Mouse (Mus musculus) left cerebral cortex, adult 9 months (tissue): ENCODE results near the gene Pikfyve.

Experiments used
- DNase-seq, 2 experiments: peaks; one replicate each; pipeline ENCODE4 v3.0.0; 2022; ENCODE audit warnings: low spot score in 2 of 2

The Pikfyve gene

DNA sequence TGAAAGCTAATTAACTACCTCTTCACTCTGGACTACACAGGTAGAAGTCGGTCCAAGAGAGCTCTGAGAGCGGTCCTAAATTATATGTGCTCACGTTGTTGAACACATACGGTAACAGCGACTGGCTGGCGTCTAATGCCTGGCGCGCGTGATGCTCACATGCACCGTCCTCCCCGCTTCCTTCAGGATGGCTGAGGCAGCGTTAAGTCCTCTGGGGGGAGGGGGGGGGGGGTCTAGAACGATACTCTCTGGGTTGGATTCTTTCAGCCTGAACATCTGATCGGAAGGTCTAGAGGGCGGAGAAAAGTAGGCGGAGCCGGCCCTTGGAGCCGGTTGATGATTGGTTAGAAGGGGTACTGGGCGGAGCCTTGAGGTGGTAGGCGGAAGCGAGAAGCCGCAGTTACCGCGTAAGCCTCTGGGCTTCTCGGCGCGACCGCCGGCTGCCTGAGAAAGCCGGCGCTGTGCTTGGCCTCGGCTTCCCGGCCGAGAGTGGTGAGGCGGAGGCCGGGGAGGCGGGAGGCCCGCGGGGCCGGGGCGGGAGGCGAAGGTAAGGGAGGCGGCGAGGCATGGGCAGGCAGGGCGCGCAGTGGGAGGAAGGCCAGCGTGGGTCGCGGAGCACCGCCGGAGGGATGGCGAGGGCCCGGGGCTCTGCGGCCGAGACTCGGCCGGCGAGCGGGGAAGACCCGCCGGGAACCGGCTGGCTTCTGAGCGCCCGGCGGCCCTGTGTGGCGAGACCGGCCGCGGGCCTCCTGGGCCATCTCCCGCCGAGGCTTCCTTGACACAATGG, at the start of gene Pikfyve, which contains the start of gene Idh1:
Pikfyve (plus strand) TSS at position 397 of the 787 bp plus-strand sequence.
Idh1 (minus strand) TSS at position 214 of the 787 bp plus-strand sequence.
- peak; percentile 95 to 99 for DNase-seq

DNA sequence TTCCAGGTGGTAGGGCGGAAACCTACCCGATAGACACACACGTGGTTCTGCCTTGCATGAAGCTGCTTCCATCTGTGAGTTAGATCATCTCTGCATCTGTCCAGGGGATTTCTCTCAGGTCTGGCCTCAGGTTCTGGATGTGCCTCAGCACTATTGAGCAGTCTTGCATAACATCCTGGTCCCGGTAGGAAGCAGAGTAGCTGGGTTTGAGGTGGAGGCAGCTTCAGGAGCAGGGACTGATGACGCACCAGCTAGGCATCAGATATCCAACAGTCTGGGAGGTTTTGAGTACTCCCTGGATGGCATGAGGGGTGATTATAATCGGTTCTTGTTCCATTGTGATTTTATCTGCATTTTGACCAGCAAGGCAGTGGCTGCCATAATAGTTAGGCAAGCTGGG, 48.9 kb upstream of the Pikfyve start:
- no peak for DNase-seq

DNA sequence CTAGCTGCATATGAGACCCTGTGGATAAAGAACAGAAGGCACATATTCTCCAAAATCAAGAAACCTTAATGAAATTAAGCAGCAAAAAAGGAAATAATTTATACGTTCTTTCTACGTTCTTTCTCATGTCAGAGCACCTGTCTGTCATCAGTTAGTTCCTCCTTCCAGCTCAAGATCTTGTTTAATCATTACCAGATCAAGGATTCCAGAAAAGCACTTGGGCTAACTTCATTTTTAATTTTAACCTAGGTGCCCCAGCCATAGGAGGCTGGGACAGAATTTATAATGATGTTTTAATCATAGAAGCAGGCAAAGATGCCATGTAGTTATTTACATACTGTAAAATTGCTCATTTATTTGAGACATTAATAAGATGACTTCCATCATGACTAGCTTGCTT, 41.7 kb upstream of the Pikfyve start:
- DNase-seq = no peak

DNA sequence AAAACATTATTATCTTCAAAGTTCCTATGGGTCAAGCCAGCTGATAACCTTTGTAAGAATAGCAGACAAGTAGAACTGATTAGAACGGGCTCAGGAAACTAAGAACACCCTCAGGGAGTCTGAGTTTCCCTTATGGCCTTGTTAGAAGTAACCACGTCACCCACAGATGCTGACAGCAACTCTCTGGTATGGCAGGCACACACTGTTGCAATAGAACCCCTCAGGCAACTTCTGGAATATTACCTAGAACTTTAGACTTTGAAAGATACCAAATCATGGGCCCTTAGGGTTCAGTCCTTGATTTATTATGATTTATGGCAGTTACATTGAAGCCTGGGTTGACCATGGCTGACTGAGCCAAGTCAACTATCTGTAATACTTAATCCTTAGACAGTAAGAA, 39.9 kb upstream of the Pikfyve start:
- no peak for DNase-seq

DNA sequence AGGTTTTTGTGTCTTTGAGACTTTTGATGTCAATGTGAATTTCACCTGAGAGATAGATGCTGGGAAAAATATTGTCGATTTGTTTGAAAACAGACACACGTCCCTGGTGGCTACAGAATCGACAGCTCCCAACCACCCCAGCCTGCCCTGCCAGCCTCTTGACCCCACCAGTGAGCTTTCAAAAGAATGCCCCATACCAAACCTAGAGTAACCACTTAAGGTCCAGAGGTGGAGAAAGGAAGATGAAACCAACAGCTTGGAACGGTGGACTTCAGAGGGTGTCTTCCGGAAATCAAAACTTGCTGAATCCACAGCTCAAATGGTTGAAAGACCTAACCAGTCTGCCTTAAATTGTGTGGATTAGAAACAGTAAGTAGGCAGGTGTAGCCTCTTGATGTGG, 39.2 kb upstream of the Pikfyve start:
- no peak for DNase-seq

DNA sequence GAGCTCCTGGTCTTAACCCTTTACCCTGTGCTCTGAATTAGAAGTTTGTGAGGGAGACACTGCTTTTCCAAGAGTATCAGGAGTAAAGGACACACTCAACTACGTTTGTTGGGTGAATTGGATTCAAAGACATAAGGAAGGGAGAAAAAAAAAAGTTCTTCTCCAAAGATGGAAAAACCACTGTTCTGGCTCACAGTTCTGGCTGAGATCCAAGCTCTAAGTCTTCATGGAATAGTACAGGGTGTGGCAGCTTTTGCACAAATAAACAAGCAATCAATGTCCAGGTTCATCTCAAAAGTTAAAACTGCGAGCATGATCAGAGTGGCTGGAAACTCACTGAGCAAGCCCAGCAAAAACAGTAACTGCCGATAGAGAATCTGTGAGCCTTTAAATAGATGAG, 38.5 kb upstream of the Pikfyve start:
- no peak for DNase-seq

DNA sequence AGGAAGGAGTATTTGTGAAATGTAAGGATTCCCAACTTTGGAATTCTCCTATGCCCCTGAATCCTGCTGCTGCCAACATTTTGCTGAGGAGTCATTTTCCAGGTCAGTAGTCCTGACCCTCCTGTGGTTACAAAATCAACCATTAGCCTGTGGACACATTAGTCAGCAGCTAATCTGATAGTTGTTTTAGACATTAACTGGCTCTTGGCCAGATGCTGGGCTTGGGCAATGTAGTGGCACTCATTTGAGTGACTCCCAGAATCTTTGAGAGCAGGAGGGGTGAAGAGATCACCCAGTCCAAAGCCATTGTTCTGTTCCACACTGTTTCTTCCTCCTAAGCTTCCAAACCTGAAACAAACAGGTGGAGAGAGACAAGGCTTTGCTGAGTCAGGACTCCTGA, 31.7 kb upstream of the Pikfyve start:
- no peak for DNase-seq

DNA sequence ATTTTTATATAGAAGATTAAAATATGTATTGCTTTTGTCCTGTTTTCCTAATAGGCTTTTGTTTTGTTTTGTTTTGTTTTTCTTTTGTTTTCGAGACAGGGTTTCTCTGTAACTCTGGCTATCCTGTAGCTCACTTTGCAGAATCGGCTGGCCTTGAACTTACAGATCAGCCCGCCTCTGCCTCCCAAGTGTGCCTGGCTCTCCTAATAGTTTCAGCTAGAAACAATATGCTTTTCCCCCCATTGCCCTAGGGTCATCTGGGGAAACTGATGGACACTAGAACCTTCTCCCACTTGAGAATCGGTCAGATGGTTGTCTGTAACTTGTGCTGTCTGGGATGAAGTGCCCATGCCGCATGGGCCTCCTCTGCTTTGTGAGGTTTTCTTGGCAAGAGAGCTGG, 30.4 kb upstream of the Pikfyve start:
- no peak for DNase-seq

DNA sequence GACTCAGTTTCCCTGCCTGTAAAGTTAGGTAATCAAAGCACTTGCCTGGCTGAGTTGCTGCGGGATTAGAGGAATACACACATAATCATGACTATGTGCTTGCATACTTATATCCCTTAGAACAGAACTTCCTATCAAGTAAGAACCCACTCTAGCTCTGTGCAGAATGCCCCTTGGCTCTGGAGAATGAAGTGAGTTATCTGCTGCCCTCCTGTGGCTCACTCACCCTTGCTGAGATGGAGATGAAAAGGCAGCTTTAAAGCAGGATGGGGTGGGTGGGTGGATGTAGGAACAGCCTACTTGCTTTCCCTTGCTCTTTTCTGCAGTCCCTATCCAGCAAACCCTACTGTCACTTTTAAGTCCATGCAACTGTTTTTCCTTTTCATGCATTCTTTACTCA, 24.3 kb upstream of the Pikfyve start:
- DNase-seq = no peak

DNA sequence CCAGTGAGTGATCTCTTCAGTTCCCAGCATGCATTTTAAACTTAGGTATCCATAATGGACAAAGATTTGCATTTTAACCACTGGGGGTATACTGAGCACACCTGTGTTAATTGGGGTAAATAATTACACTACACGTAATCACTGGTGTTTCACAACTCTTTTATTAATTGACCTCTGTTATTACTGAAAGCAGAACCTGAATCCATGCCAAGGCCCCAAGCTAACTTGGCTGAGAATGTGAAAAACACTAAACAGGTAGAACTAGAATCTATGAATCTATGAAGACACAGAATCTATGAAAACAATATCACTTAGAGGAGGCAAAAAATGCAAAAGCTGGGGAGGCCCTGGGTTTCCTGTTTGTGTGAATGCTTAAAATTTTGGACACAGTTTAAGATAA, 19.0 kb upstream of the Pikfyve start:
- DNase-seq = no peak

DNA sequence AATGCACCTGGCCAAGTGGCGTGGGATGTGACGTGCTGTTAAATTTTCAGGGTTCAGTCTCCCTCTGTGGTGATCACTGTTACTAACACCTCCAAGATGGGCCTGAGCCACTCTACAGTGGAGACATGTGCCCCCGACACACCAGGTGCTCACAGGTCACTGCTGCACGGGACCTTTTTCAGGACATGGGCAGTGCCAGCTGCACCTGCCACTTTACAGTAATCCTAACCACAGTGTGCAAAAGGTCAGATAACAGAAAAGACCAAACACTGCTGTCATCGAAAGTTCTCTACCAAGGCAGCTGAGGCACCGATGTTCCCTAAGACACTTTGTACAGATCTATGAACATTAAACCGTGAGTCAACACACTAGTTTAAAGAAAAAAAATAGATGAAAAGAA, 16.9 kb upstream of the Pikfyve start:
- DNase-seq = no peak

DNA sequence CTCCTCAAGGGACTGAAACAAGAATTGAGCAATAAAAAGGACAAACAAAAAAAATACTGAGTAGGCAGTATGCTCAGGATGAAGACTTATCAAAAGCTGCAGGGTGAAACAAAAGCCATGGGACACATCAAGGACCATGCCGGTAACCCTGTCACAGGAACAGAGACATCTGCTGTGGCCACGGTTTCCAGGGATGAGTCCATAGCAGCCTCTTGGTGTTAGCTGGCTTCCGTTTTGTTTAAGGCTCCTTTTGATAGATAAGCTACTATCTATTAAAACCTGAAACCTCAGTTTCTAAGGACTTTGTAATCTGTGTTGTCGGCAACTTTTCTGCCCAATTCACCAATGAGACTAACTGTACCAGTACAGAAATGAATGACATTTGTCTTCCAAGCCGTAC, 16.5 kb upstream of the Pikfyve start:
- DNase-seq = no peak

DNA sequence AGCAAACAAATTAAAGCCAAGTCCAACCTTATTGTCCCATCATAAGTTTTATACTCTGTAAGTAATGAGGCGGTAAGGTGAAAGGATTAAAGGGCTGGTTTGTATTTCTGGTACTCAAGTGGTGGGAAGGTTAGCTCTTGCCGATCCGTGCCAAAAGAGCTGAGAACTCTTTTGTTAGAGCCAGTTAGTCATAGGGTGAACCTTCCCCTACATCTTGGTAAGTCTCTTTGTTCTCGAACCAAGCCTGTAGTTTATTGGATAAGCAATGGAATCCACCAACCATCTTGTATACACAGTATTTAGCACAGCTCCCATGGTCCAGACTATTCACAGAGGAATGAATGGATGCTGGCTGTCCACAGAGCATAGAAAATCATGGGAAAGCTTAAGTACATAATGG, 14.9 kb upstream of the Pikfyve start:
- no peak for DNase-seq

DNA sequence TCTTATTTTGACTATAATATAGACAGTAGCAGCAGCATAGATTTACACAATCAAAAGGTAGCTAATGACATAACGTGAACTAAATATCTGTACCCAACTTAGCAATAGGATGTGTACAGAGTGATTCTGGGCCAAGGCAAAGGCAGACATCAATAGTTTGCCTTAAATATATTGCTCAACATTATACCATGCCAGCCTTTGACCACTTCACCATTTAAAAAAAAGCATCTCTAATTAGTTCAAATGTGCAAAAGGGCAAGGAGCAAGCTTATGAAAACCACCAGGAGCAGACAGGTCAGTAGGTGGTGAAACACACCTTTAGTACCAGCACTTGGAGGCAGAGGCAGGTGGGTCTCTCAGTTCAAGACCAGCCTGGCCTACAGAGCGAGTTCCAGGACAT, 12.8 kb upstream of the Pikfyve start:
- no peak for DNase-seq

DNA sequence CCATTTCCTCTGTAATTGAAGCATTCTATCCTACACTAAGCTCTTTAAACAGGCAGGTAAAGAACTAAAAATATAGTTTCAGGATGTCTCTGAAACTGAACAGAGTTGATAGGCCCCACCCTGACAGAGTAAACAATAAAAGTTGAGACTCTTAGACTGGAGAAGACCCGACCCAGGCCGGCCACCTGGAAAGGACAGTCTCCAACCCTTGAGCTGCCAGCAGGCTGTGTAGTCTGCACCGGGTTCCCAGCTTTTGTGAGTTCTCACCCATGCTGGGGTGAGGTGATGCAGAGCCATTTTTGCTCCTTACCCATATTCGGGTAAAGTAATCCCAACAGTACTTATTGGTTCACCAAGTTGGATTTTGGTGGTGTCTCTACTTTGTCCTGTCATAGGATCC, 10.3 kb upstream of the Pikfyve start:
- no peak for DNase-seq

DNA sequence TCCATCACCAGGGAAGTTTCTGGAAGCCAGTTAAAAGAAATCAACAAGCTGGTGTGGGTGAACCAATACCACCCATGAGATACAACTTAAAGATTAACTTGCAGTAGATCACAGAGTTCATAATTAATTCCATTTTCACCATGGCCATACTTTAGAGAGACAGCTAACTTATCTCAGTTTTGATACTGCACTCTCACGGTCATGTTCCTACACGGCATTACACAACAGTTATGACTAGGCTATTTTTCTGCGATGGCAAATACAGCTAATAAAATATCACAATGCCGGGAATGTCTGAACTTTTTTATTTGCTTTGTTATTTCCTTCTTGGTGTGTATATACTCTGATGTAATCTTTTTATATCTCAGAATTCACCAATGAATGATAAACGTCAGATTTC, 9.6 kb upstream of the Pikfyve start:
- no peak for DNase-seq

DNA sequence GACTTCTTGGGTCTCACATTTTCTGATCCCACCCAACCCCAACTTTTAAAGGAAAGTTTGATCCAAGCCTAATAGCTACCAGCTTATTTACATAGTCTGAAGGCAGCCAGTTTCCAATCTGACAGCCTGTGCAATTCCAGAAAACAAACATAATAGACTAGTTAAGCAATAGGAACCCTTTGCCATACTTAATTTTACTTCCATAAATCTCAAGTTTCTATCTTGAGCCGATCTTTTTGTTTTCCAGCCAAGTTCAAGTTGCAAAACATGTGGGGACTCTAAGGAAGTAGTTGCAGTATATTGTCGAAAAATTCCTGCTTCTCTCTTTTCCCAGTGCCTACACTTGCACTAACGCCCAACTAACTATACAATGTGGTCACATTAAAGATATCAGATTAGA, 9.0 kb upstream of the Pikfyve start:
- no peak for DNase-seq

DNA sequence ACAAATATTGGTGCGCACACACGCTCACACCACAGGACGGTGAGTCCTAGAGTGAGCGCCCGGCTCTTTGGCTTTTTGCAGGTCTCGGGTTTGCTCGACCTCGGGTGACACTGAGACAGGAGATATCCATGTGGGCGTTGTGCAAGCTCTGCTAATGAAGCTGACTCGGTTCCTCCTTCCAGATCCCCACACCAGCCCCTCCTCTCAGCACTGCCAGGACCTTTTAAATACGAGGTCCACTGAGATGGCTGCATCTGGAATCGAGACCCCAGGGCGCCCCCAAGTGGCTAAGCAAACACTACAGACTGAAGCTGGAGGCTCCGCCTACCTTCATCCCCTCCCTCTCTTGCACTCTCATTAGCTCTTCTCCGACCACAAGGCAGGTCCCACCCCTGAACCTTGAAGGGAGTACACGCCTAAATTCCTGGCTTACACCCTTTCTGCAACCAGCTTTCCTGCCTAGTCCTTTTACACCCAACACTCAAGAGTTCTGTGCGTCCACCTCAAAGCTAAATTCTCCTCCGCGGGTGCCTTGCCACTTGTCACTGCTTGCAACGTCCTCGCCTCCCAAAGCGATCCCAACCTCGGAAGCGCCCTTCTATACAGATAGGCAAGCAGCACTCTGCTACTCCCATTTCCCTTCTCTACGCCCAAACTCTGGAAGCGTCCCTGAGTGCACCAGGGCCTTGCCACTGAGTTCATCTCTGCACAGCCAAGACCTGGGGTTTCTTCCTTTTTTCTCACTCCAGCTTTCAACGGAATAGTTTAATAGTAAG, 8.2 kb upstream of the Pikfyve start:
- DNase-seq = peak; percentile 85 to 94

DNA sequence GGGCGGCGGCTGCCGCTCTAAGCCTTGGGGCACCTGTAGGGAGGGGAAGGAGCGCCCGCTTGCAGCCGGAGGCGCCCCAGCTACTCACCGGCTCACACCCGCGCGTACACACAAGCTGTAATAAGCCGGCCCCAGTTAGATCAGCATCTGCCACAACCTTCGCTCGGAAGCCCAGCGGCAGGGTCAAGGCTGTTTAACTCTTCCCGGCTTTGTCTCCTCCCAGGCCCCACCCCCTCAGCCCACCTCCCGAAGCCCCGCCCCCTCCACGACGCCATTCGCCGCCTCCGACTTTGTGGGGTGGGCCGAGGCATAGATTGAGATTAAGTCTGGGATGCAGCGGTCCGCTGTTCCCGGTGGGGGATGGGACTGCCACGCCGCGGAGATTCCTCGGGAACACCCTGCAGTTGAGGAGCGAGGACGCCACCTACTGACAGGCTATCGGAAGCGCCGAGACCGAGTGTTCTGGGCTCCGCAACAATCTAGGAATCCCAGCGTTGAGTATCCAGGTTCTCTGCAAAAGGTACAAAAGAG, 7.5 kb upstream of the Pikfyve start:
- peak; percentile 90 to 97 for DNase-seq

DNA sequence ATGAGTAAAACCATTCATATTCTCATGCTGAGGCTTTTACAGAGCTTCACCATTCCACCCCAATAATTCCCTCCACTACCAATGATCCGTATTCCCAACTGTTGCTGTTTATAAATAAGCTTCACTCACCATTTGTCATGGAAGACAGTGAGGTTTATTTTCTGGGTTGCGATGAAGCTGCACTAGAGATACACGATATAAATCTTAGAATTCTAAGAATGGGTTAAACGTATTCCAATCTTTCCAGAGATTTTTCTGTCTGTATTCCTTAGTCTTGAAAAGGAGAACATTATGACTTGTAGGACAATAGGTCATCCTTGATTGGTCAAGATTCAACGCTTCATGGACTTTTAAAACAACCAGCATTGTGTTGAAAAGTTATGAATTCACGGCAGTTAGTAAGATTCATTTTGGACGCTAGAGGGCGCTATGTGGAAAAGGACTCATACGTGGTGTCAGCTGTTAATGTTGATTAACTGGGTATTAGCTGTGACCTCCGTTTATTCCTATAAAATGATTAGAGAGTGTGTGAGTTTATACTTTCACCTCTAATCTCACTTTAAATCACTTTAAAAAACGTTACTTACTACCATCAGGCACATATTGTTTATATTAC, 6.7 kb upstream of the Pikfyve start:
- peak in 1 of 2 experiments; percentile 77 for DNase-seq

DNA sequence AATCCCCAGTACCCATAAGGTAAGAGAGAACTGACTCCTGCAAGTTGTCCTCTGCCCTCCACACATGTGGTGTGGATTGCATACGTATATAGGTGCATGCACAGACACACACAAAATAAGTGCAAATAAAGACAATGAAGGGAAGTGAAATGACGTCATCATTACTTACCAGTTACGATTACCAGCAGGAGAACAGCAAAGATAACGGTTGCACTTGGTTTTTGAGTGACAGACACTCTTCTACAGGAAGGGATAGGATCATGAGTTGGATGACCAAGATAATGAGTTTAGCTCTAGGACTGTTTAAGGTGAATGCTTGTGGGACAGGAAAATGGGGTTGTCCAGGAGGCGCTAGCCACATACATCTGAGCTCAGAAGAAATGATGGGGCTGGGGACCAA, 5.0 kb upstream of the Pikfyve start:
- DNase-seq = no peak

DNA sequence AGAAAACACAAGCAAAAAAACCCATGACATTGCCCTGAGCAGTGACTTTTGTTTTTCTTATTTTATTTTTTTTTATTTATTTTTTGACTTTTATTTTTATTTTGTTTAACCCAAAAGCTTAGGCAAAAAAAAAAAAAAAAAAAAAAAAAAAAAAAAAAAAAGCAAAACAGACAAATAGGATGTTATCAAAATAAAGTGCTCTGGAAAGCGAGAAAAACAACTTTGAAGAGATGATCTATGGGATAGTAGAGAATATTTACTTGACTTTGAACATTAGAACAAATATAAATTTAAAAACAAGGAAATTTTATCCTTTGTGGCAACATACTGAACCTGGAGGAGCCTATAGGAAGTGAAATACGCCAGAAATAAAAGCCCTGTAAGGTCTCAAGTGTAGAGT, 2.5 kb upstream of the Pikfyve start:
- no peak for DNase-seq

DNA sequence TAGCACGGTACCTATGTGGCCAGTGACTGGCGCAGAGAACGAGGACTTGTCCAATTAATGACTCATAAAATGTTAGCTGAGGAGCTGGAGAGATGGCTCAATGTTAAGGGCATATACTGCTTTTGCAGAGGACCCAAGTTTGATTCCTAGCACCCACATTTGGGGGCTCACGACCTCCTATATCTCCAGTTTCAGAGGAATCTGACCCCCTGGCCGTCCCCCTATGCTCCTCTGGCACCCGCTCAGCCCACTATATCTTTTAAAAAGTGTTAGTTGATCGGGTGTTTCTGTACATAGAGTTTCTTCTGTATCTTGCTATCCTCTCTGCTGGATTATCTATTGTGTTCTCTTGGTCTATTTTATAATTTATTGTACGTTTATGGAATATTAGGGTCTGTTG, 1.5 kb upstream of the Pikfyve start:
- DNase-seq = no peak
